ENCODE assay signal across 9 mouse cellular contexts in the genomic region with DNA sequence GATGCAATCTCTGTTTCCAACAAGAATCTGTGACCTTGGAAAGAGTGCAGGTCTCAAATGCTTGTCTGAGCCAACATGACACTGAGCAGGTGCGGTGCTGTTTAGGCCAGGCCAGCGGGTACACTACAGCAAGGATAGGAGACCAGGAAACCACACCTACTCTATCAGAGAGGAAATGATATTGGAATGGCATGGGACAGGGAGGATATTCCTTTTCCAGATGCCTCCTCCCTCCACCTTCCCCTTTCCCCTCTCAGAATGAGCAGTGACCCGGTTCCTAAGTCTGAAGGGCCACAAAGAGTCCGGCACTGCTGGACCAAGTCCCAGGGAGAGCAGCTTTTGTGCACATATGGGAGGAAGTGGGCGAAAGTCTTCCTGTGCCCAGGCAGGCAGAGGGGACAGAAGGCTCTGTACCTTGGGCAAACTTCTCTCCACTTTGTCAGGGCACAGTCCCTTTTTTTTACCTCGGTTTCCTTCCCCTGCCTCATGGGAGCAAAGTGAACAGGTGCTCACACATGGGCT. TPM values are rescaled to one million over a fixed set of nuclear protein-coding genes. Genes with fewer than 3 reads are reported as not detected.
DNase-seq lines count a peak whose midpoint lies in the region; ATAC-seq lines count a peak whose summit lies in the region.
"Had no signal": no experiment of that assay in that cellular context is flagged by ENCODE, and none has a peak within 500 bp of the region (broad histone marks: within the 10 kb centered on the region; RNA-seq: fewer than 3 reads in every experiment).

No protein-coding gene starts in this region.

- WGBS in forebrain, embryonic 13.5 days, result 67% methylated on average over 6 of the region's 6 CpGs
- 64% methylated on average over 6 of the region's 6 CpGs for WGBS in hindbrain, embryonic 15.5 days

- H3K9ac ChIP-seq in forebrain, embryonic 13.5 days, result peak overlapping the region; percentile 73
- 0 out of 2 replicates have a peak overlapping the region, but pooled peaks have one; percentile 43 for H3K9ac ChIP-seq in hindbrain, embryonic 15.5 days
- H3K9ac ChIP-seq: liver, embryonic 14.5 days had no signal

- H3K27ac ChIP-seq in forebrain, embryonic 13.5 days, result peak overlapping the region; percentile 92
- H3K27ac ChIP-seq in hindbrain, embryonic 15.5 days (replicated peaks), result peak overlapping the region; percentile 66; the same call in 1 of the 2 replicates
- H3K27ac ChIP-seq: liver, embryonic 14.5 days had no signal

- peak; percentile 35 to 48 for DNase-seq in right cerebral cortex, postnatal 10 days (ENCODE audit: low spot score in 2 of 2)
- no peak for DNase-seq in right cerebral cortex, adult 2 months (ENCODE audit: low spot score in 2 of 2)
- DNase-seq in adipocyte (ENCODE audit: low spot score), result no peak
- no peak for DNase-seq in lung, postnatal 10 days
- no peak for DNase-seq in gastrocnemius, adult 18-20 months (ENCODE audit: low spot score)

- H3K4me3 ChIP-seq in forebrain, embryonic 13.5 days, result peak overlapping the region; percentile 40
- no peak overlapping the region for H3K4me3 ChIP-seq in hindbrain, embryonic 15.5 days

- peaks cover 4% of the 10 kb centered on the region; the same call in 1 of the 2 replicates for H3K27me3 ChIP-seq in forebrain, embryonic 13.5 days
- no peaks in the 10 kb centered on the region for H3K27me3 ChIP-seq in hindbrain, embryonic 15.5 days

- H3K4me2 ChIP-seq in forebrain, embryonic 13.5 days, result peak overlapping the region; percentile 71
- peak overlapping the region; percentile 76 for H3K4me2 ChIP-seq in hindbrain, embryonic 15.5 days

- H3K9me3 ChIP-seq in forebrain, embryonic 13.5 days (replicated peaks), result no peaks in the 10 kb centered on the region
- H3K9me3 ChIP-seq in hindbrain, embryonic 15.5 days, result no peaks in the 10 kb centered on the region

- H3K36me3 ChIP-seq in forebrain, embryonic 13.5 days (ENCODE audit: poor library complexity, severe bottlenecking), result no peaks in the 10 kb centered on the region
- H3K36me3 ChIP-seq in hindbrain, embryonic 15.5 days, result no peaks in the 10 kb centered on the region

- peaks cover 20% of the 10 kb centered on the region for H3K4me1 ChIP-seq in forebrain, embryonic 13.5 days
- peaks cover 21% of the 10 kb centered on the region for H3K4me1 ChIP-seq in hindbrain, embryonic 15.5 days (replicated peaks)

- peak; percentile 7 for ATAC-seq in forebrain, embryonic 13.5 days
- no peak for ATAC-seq in hindbrain, embryonic 15.5 days (ENCODE audit: low FRiP score, low read depth)

RNA-seq across cellular contexts. Expression of a gene that starts 4.9 kb away (rescaled TPM):
- polyA plus RNA-seq in forebrain, embryonic 13.5 days (2015; fragmentation: Nextera tagmentation; extraction: Ambion mirVana), result 173 and 314 TPM in 2 replicates
- 29.6 and 43.9 TPM in 2 replicates for polyA plus RNA-seq in hindbrain, embryonic 15.5 days (2015; fragmentation: Nextera tagmentation; extraction: Ambion mirVana)
- not detected for total RNA-seq in gastrocnemius, adult 18-20 months (2021)
- total RNA-seq: heart, postnatal 36 days had no signal
- polyA plus RNA-seq: liver, embryonic 14.5 days had no signal

Comparison
In these comparisons a context has a peak if more than half of its experiments do, and no peak if none do; other contexts are left out.
1. DNase-seq: peak in right cerebral cortex, postnatal 10 days (2 of 2); none in right cerebral cortex, adult 2 months (0 of 2), adipocyte (single experiment), lung, postnatal 10 days (single experiment) and gastrocnemius, adult 18-20 months (single experiment).